Mouse (Mus musculus): ENCODE data around the gene Mpc2. TPM values are rescaled to one million over a fixed set of nuclear protein-coding genes. Genes with fewer than 3 reads are reported as not detected.

The Mpc2 gene
- total RNA-seq (2023) = 10 to 100 TPM; 63.1 to 67.9 TPM

DNA sequence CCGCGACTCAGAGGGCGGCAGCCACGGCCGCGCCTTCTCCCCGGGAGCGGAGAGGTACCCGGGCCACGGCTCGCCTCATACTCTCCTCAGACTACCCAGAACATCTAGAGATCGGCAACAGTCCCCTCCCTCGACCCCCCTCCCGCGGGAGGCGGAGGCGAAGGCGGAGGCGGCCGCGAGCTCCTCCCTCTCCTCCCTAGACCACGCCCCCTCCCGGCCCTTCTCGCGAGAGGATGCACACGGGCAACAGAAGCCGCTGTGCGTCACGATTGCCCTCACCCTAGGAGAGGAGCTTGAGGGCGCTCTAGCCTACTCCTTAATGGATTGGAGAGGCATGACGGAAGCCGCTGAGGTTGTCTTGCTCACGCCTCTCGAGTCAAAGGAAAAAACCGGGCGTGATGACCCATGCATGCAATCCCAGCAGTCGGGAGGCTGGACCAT lies at the start of gene Mpc2, which contains the start of gene Dcaf6:
Gene Mpc2, plus strand, starts transcription at position 278 of the 441 bp plus-strand sequence.
Gene Dcaf6, minus strand, starts transcription at position 116 of the 441 bp plus-strand sequence.

DNA sequence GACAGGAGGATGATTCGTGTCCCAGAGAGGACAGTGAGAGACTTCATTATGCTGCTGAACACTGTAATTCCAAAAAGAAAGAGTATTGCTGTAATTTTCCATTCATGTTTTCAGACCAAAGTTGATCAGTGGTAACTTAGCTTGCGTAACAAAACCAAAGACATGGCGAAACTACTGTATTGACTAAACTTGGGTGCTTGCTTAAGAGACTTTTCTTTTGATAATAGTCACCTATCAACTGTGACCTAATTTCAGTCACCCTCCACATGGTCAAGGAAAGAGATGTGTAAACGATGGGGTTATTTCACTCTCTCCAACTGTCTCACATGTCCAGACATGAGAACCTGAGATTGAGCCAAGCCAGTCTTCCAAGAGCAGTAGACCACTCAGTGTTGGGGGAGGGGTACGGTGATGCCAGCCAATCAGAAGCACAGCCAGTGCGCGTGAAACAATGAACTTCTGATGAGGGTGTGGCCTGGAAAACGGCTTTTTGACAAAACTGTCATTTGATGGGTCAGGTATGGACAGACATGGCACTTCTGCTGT lies 24.3 kb downstream of the Mpc2 start, which contains the start of gene Adcy10:
Gene Adcy10, plus strand, starts transcription at position 496 of the 546 bp plus-strand sequence.

Other genes starting within 250 kb of the Mpc2 start
- gene Tiprl, start 223.6 kb upstream of the Mpc2 start, total RNA-seq (2023) = 10 to 100 TPM; 29.7 to 38.1 TPM
- gene Gpr161, start 164.8 kb upstream of the Mpc2 start, total RNA-seq (2023) = under 1 TPM in 1 of 2 experiments, not detected in 1; 0.13 TPM
- 10 to 100 TPM; 27.8 to 36.4 TPM for gene Dcaf6, start 162 bp upstream of the Mpc2 start, total RNA-seq (2023)
- gene Adcy10, start 24.5 kb downstream of the Mpc2 start, total RNA-seq (2023) = under 1 TPM; 0.75 to 0.98 TPM
- 1 to 10 TPM; 5.0 to 9.1 TPM for gene Mpzl1, start 173.9 kb downstream of the Mpc2 start, total RNA-seq (2023)
- 100 to 1,000 TPM; 322 to 343 TPM for gene Rcsd1, start 249.1 kb downstream of the Mpc2 start, total RNA-seq (2023)